Mouse (Mus musculus) midbrain, embryonic 14.5 days (tissue): Measurements from ENCODE around the gene Plaur. TPM values are rescaled to one million over a fixed set of nuclear protein-coding genes. Genes with fewer than 3 reads are reported as not detected.
"Not testable (repeated sequence)": the region's sequence is repeated elsewhere in the genome, so short reads cannot be mapped to it uniquely, and the experiment has no call there.

ENCODE experiments used
- ATAC-seq: fragments of 200-750 bp; cut with Nextera tagmentation; 2 replicates; pipeline ENCODE4 v1.8.0; 2017; ENCODE audit warnings: moderate number of reproducible peaks, moderate library complexity; ENCODE audit not compliant: low FRiP score, low TSS enrichment
- DNase-seq: peaks from one replicate; pipeline ENCODE4 v3.0.0-alpha.2; 2015
- H3K27ac ChIP-seq: fragments of 300-500 bp; sonication (generic); replicated peaks from 2 replicates; pipeline ENCODE4 v1.5.1; 2014; ENCODE audit warnings: mild to moderate bottlenecking, low read depth, low read length, moderate library complexity
- H3K27me3 ChIP-seq: fragments of 300-500 bp; sonication (generic); 2 replicates; pipeline ENCODE4 v1.6.1; 2014; ENCODE audit warnings: low read length, control low read depth, mixed read lengths; ENCODE audit not compliant: control insufficient read depth, insufficient read depth
- H3K36me3 ChIP-seq: fragments of 300-500 bp; sonication (generic); 2 replicates; pipeline ENCODE4 v1.6.1; 2014; ENCODE audit warnings: low read length, control low read depth; ENCODE audit not compliant: control insufficient read depth, insufficient read depth
- H3K4me1 ChIP-seq: fragments of 300-500 bp; sonication (generic); 2 replicates; pipeline ENCODE4 v1.6.1; 2014; ENCODE audit warnings: mild to moderate bottlenecking, antibody characterized with exemption, low read length, control low read depth; ENCODE audit not compliant: control insufficient read depth, insufficient read depth
- H3K4me2 ChIP-seq: fragments of 300-500 bp; sonication (generic); 2 replicates; pipeline ENCODE4 v1.6.1; 2014; ENCODE audit warnings: mild to moderate bottlenecking, low read length, moderate library complexity
- H3K4me3 ChIP-seq: fragments of 300-500 bp; sonication (generic); replicated peaks from 2 replicates; pipeline ENCODE4 v1.5.1; 2014; ENCODE audit warnings: low read depth, low read length
- H3K9ac ChIP-seq: fragments of 300-500 bp; sonication (generic); replicated peaks from 2 replicates; pipeline ENCODE4 v1.6.1; 2014; ENCODE audit warnings: mild to moderate bottlenecking, low read length, moderate library complexity
- H3K9me3 ChIP-seq: fragments of 300-500 bp; sonication (generic); 2 replicates; pipeline ENCODE4 v1.6.1; 2016; ENCODE audit warnings: low read length, control low read depth, mixed read lengths; ENCODE audit not compliant: control insufficient read depth
- WGBS: fragments of 180-500 bp; shearing (Covaris S2); extraction: QIAGEN DNeasy Blood & Tissue Kit; methylation state at CpG from one replicate; pipeline ENCODE4 v1.1.7; 2014; 5-methylcytosine and 5-hydroxymethylcytosine counted together
- polyA plus RNA-seq: library from polyadenylated mRNA; unstranded; fragments of >200 nt; fragmentation: Nextera tagmentation; extraction: Ambion mirVana; gene quantifications from 2 replicates; pipeline ENCODE4 v1.2.1, GENCODE M21; 2014

The Plaur gene
- polyA plus RNA-seq, 1 experiment from 2014 or later: 2.6 TPM

DNA sequence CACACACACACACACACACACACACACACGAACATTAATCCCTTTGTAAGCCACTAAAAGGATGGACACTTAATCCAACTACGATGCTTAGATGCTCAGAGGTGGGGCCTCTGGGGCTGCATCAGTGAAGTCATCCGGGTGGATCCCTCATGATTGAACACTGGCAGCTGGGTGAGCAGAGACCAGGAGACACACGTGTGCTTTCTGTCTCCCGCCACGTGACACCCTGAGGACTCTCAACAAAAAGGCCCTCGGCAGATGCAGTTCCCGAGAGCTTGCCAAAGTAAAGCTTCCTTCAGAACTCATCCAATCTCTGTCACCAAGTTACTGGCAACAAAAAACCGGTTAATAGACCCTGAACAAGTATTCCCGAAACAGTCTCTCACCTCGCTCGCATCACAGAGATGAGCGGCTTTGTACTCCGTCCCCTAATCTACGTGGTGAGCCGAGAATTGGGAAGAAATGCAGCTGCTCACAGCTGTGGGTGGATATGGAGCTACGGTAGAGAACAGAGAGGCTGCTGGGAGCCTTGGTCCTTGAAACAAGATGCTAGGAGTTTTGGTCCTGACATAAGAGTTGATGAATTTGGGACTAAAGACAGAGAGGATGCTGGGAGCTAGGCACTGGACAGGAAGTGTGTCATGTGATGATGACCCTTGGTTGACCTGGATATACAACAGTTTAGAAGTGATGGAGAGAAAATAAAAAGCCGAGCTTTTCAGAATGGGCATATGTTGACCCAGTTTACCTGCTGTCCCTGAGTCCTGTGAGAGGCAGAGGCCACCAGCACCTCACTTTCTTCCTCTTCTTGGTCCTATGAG, 18.0 kb downstream of the Plaur start:
- 54% methylated on average over 18 of the region's 18 CpGs for WGBS
- peaks cover 36% of the 10 kb centered on the region for H3K4me1 ChIP-seq
- H3K9me3 ChIP-seq: no peaks in the 10 kb centered on the region
- no peaks in the 10 kb centered on the region for H3K27me3 ChIP-seq
- peak overlapping the region; percentile 86 for H3K4me2 ChIP-seq
- H3K36me3 ChIP-seq: no peaks in the 10 kb centered on the region
- H3K9ac ChIP-seq: no peak overlapping the region; the same call in 1 of the 2 replicates
- no peak overlapping the region; the same call in 1 of the 2 replicates for H3K4me3 ChIP-seq
- no peak for ATAC-seq
- H3K27ac ChIP-seq: no peak overlapping the region
- no peak for DNase-seq

DNA sequence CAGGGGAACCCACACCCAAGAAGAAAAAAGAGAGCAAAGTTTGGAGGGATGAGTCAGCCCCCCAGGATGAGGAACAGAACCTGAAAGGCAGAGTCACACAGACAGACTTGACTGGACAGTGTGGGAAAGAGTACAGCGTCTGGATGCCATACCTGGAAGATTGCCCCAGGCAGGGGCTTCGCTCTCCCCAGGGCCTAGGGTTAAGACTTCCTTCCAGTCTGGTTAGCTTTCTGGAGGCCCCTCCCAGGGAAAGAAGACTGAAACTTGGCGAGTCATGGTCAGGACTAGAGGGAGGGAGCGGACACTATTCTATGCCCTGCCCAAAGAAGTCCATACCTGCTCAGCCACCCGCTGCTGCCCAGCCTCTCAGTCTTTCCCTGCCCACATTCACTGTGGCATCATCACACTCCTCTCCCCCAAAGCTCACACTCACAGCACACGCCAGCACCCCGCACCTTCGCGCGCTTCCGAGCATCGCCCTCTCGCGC, 18.7 kb downstream of the Plaur start:
- DNase-seq (no peak), ATAC-seq (no peak; the same call in 1 of the 2 replicates)
- Histone ChIP-seq H3K27me3 (no peaks in the 10 kb centered on the region), H3K4me2 (peak overlapping the region; percentile 86), H3K4me1 (peaks cover 43% of the 10 kb centered on the region), H3K36me3 (no peaks in the 10 kb centered on the region), H3K9ac (peak overlapping the region; percentile 97), H3K9me3 (no peaks in the 10 kb centered on the region), H3K4me3 (peak overlapping the region; percentile 74), H3K27ac (peak overlapping the region; percentile 88; the same call in 1 of the 2 replicates)
- WGBS: 12% methylated on average over 14 of the region's 14 CpGs

DNA sequence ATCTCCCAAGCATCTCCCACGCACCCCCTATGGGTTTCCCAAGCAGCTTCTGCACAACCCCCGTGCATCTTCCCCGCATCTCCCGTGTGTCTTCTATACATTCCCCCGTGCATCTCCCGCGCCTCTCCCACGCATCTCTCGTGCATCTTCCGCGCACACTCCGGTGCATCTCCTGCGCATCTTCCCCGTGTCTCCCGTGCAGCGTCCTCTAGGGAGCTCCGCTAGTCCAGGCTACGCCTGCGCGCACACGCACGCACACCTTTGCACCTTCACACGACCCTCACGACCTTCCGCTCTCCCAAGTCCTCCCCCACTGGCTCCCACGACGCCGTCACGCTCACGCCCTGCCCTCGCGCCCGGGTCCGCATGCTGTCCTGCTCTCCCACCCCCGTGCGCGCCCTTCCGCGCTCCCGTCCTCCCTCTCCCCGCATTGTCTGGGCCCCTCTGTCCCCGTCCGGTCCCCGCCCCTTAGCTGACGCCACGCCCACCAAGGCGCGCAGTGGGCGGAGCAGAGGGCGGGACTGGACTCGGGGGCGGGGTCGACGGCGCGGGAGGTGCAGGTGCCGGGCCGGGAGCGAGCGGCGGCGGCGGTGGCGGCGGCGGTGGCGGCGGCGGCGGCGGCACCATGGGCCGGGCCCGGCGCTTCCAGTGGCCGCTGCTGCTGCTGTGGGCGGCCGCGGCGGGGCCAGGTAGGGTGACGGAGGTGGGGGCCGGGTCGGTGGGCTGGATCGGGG, 19.4 kb downstream of the Plaur start, which contains the start of gene Cadm4:
Cadm4 (plus strand) TSS at position 550 of the 734 bp plus-strand sequence.
- peak within 1 kb of the TSS; percentile 86 for H3K4me2 ChIP-seq
- H3K36me3 ChIP-seq: no peaks in the 10 kb centered on the region
- peaks cover 49% of the 10 kb centered on the region for H3K4me1 ChIP-seq
- ATAC-seq: peak; percentile 87
- H3K4me3 ChIP-seq: peak within 1 kb of the TSS; percentile 74
- no peaks in the 10 kb centered on the region for H3K27me3 ChIP-seq
- peak; percentile 96 for DNase-seq
- no peaks in the 10 kb centered on the region for H3K9me3 ChIP-seq
- peak within 1 kb of the TSS; percentile 97 for H3K9ac ChIP-seq
- WGBS: under 1% methylated on average over 80 of the region's 83 CpGs
- H3K27ac ChIP-seq: peak within 1 kb of the TSS; percentile 88

DNA sequence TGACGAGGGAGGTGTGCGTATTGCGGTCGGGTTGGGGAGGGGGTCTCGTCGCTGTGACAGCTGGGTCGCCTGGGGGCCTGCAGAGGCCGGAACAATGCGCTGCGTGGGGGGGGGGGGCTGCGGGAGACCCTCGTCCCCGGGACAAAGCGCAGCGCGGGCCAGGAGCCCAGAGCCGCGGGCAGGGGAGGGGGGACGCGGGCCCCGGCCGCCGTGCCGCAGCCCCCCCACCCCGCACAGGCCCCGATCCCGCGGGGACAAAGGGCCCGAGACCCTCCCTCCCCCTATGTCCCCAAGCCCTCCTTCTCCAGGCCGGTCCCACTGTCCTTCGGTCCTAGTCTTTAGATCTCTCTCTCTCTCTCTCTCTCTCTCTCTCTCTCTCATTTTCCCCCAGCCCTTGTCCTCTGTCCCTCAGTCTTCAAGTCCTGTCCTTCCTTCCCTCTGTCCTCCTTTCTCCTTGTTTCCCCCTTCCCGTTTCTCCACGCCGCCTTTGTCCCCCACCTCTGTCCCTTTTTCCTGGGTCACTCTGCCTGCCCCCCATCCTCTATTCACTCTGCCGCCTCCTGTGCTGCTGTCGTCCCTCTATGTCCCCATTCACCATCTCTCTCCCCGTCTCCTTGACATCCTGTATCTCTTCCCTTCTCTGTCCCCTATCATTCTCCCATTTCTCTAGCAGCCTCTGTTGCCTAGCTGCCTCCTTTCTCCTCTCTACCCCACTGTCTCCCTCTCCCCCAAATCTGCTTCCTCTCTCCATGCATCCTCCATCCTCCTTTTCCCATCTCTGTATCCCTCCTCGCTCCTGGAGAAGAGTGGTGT, 20.1 kb downstream of the Plaur start:
- DNase-seq: peak; percentile 63
- WGBS: 1% methylated on average over 27 of the region's 38 CpGs
- no peaks in the 10 kb centered on the region for H3K36me3 ChIP-seq
- H3K9me3 ChIP-seq: no peaks in the 10 kb centered on the region
- peak overlapping the region; percentile 97 for H3K9ac ChIP-seq
- H3K27ac ChIP-seq: peak overlapping the region; percentile 88
- H3K4me1 ChIP-seq: peaks cover 56% of the 10 kb centered on the region
- no peaks in the 10 kb centered on the region for H3K27me3 ChIP-seq
- no peak for ATAC-seq
- H3K4me2 ChIP-seq: peak overlapping the region; percentile 86
- H3K4me3 ChIP-seq: peak overlapping the region; percentile 74

DNA sequence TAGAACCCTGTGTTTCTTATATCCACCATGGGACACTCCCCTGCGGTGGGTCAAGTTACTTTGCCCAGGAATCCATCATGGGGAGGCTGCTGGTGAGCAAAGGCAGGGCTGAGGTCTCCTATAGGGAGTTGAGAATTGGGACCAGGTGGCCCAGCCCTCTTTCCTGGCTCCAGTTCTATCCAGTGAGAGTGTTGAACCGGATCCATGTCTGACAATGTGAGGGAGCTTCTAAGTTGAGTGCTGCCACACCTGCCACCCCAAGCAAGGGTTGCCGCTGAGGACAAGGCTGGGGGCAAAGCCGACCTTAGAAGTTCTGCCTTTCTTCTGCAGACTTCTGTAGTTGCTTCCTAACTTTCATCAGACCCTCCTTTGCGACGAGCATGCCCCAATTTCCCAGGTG, 21.0 kb downstream of the Plaur start:
- Histone ChIP-seq H3K4me2 (peak overlapping the region; percentile 86), H3K4me3 (peak overlapping the region; percentile 74), H3K27ac (0 out of 2 replicates have a peak overlapping the region, but pooled peaks have one; percentile 88), H3K4me1 (peaks cover 60% of the 10 kb centered on the region), H3K9ac (peak overlapping the region; percentile 97)
- H3K36me3 ChIP-seq, H3K27me3 ChIP-seq, ATAC-seq, H3K9me3 ChIP-seq, DNase-seq: not testable (repeated sequence)
- 58% methylated on average over 6 of the region's 6 CpGs for WGBS

DNA sequence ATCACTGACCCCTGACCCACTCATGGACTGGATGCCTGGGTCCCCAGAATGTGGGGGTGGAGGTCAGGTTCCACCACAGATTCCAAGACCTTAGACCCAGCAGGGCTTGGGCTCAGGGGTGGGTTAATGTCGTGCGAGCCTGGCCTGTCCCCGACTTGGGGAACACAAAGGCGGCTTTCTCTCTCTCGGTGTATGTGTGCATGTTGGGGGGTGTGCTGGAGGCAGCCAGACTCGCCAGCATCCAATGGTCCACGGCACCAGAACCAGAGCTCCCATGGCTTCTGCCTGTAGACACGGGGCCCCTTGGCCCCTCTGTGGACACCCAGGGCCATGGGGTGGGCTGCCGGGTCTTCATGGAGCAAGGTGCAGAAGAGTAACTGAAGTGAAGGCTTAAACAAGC, 23.2 kb downstream of the Plaur start:
- no peak for DNase-seq
- Histone ChIP-seq H3K4me3 (peak overlapping the region; percentile 26), H3K27ac (peak overlapping the region; percentile 74; the same call in 1 of the 2 replicates), H3K27me3 (no peaks in the 10 kb centered on the region), H3K4me1 (peaks cover 54% of the 10 kb centered on the region), H3K36me3 (0 out of 2 replicates have a peak, but pooled peaks cover 2% of the 10 kb centered on the region), H3K4me2 (peak overlapping the region; percentile 56), H3K9me3 (no peaks in the 10 kb centered on the region), H3K9ac (peak overlapping the region; percentile 55; the same call in 1 of the 2 replicates)
- no peak for ATAC-seq
- 74% methylated on average over 9 of the region's 9 CpGs for WGBS

DNA sequence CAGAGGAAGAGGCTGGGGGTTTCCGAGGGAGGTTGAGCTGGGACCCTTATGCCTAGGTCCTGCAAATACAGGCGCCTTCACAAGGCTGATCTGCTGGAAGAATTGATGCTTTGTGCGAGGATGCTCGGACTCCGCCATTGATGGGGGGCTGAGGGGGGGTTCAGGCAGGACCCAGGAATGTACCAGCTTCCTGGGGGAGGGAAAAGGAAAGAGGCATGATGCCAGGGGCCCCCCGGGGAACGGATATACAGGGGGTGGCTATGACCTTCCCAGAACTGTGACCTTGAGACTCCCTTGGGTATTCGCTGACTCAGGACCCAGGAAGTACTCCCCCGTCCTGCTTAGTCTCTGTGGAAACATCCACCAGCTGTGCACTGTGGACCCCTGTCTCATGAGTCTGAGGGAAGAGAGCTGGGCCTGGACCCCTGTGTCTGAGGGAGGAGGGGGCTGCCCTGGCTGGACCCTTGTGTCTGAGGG, 24.4 kb downstream of the Plaur start:
- no peaks in the 10 kb centered on the region for H3K27me3 ChIP-seq
- peak overlapping the region; percentile 74 for H3K27ac ChIP-seq
- peak overlapping the region; percentile 56 for H3K4me2 ChIP-seq
- 27% methylated on average over 9 of the region's 9 CpGs for WGBS
- peak overlapping the region; percentile 26 for H3K4me3 ChIP-seq
- H3K9me3 ChIP-seq: no peaks in the 10 kb centered on the region
- H3K9ac ChIP-seq: peak overlapping the region; percentile 55
- peak; percentile 53 for DNase-seq
- peak; percentile 19; the same call in 1 of the 2 replicates for ATAC-seq
- H3K36me3 ChIP-seq: peaks cover 7% of the 10 kb centered on the region; the same call in 1 of the 2 replicates
- H3K4me1 ChIP-seq: peaks cover 47% of the 10 kb centered on the region

DNA sequence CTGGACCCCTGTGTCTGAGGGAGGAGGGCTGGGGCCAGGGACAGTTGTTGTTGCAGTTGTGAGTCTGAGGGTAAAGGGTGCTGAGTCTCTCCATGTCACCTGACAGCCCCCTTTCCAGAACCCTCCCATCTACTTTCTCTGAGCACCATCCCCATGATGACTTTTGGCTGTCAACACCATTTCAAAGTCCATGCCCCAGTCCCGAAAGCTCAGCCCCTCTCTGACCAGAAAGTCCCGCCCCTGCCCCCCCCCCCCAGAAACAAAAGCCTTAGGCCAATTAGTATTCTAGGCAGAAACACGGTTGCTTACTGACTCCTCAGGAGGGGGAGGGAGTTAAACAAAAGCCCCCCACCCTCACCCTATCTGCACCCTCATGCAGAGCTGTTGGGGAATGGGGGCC, 25.1 kb downstream of the Plaur start:
- peaks cover 47% of the 10 kb centered on the region for H3K4me1 ChIP-seq
- H3K4me3 ChIP-seq: no peak overlapping the region

More for the DNA sequence above, 25.1 kb downstream of the Plaur start:
- DNase-seq (no peak), ATAC-seq (no peak)
- 13% methylated on average over 3 of the region's 3 CpGs for WGBS
- peak overlapping the region; percentile 56 for H3K4me2 ChIP-seq
- no peaks in the 10 kb centered on the region for H3K9me3 ChIP-seq
- peaks cover 12% of the 10 kb centered on the region; the same call in 1 of the 2 replicates for H3K36me3 ChIP-seq
- H3K27ac ChIP-seq: peak overlapping the region; percentile 74; the same call in 1 of the 2 replicates
- H3K9ac ChIP-seq: peak overlapping the region; percentile 55; the same call in 1 of the 2 replicates
- no peaks in the 10 kb centered on the region for H3K27me3 ChIP-seq
